Mouse (Mus musculus): ENCODE measurements at regions not wholly inside any gene's neighbourhood (a gene's known extent, or its start where the extent isn't known, plus 50 kb on each side); places are given as distances from the start of the nearest gene placed in this dataset.

- TF ChIP-seq POLR2A (IDR thresholded peaks at IDR 0.05; ENCODE audit: low read depth, low read length) (no peak), CTCF (IDR thresholded peaks at IDR 0.05; ENCODE audit: borderline replicate concordance, insufficient read depth, low read length) (no peak)
Measured at GRCm38 (mm10) chr10:92237881-92238280, 484.3 kb downstream of the Nedd1 start.
